Mouse (Mus musculus): ENCODE measurements around the gene Las1l. TPM values are rescaled to one million over a fixed set of nuclear protein-coding genes. Genes with fewer than 3 reads are reported as not detected.

Las1l gene
- polyA plus RNA-seq, 1 experiment from 2014 or later: 75.1 TPM

- no peak overlapping the region for H3K27ac ChIP-seq (replicated peaks)
- no peaks in the 10 kb centered on the region for H3K4me1 ChIP-seq
- H3K27me3 ChIP-seq (replicated peaks; ENCODE audit: low read depth, poor library complexity, severe bottlenecking): peaks cover 6% of the 10 kb centered on the region
- no peak overlapping the region for H3K4me3 ChIP-seq
- DNase-seq (ENCODE audit: low spot score): no peak
- peaks cover 83% of the 10 kb centered on the region for H3K36me3 ChIP-seq (replicated peaks)
- WGBS: 90% methylated on average over 4 of the region's 4 CpGs
- H3K9me3 ChIP-seq: no peaks in the 10 kb centered on the region
Measured at GRCm38 (mm10) chrX:95948135-95948534, 8.6 kb downstream of the Las1l start.

GRCm38 (mm10) chrX:95945496-95945895 is 11.3 kb downstream of the Las1l start:
- Histone ChIP-seq H3K27me3 (replicated peaks; ENCODE audit: low read depth, poor library complexity, severe bottlenecking) (peaks cover 9% of the 10 kb centered on the region), H3K36me3 (replicated peaks) (peaks cover 70% of the 10 kb centered on the region), H3K9me3 (no peaks in the 10 kb centered on the region), H3K27ac (replicated peaks) (no peak overlapping the region), H3K4me1 (no peaks in the 10 kb centered on the region), H3K4me3 (no peak overlapping the region)
- WGBS: 95% methylated on average over 2 of the region's 2 CpGs
- no peak for DNase-seq (ENCODE audit: low spot score)

DNA sequence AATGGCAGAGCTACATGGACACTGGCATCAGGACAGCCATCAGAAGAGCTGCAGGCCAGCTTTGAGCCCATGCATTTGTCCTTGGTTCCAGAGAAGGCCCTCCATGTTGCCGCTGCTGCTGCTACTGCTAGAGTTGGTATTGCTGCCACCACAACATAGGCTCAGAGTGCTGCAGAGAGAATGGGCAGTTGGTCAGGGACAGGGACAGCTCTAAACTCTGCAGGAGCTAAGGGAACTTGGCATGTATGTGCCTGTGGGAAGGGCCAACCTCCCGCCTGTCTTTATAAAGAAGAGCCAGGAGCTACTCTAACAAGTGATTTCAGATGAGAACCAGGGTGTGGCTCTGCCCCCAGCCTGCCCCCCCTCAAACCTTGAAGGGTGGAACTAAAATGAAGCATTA is 21.3 kb downstream of the Las1l start:
- peaks cover 14% of the 10 kb centered on the region; the same call in 1 of the 2 replicates for H3K27me3 ChIP-seq (replicated peaks; ENCODE audit: low read depth, poor library complexity, severe bottlenecking)
- H3K36me3 ChIP-seq (replicated peaks): peaks cover 59% of the 10 kb centered on the region
- H3K4me1 ChIP-seq: no peaks in the 10 kb centered on the region
- no peak overlapping the region for H3K27ac ChIP-seq (replicated peaks)
- H3K4me3 ChIP-seq: no peak overlapping the region
- 89% methylated on average over 2 of the region's 2 CpGs for WGBS
- DNase-seq (ENCODE audit: low spot score): no peak
- no peaks in the 10 kb centered on the region for H3K9me3 ChIP-seq

DNA sequence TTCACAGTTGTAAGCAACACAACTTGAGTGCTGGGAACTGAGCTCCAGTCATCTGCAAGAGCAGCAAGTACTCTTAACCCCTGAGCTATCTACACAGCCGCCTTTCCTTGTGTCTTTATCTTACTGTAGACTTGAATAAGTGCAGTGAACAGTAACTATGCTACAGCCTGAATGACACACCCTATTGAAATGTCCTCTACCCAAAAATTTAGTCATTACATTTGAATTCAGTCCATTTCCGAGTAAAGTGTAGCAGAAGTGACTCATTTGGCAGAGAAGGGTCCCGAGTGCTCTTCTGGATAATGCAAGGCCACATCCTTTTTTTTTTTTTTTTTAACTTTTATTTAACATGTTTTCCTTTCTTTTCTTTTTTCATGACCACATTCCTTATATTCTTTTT is 54.0 kb downstream of the Las1l start:
- Histone ChIP-seq H3K4me1 (no peaks in the 10 kb centered on the region), H3K9me3 (no peaks in the 10 kb centered on the region), H3K36me3 (replicated peaks) (no peaks in the 10 kb centered on the region), H3K4me3 (no peak overlapping the region), H3K27ac (replicated peaks) (no peak overlapping the region), H3K27me3 (replicated peaks; ENCODE audit: low read depth, poor library complexity, severe bottlenecking) (peaks cover 15% of the 10 kb centered on the region; the same call in 1 of the 2 replicates)
- no peak for DNase-seq (ENCODE audit: low spot score)
- 81% methylated on average over 3 of the region's 3 CpGs for WGBS

Other genes with a start within 250 kb of the Las1l start
- gene Zc3h12b, start 245.3 kb downstream of the Las1l start, polyA plus RNA-seq (2016; fragmentation: Nextera tagmentation; extraction: Ambion mirVana): 3.0 and 3.7 TPM in 2 replicates
- 91.7 and 109 TPM in 2 replicates for gene Msn, start 139.1 kb upstream of the Las1l start, polyA plus RNA-seq (2016; fragmentation: Nextera tagmentation; extraction: Ambion mirVana)